Mouse (Mus musculus) left cerebral cortex, adult 2 months (tissue): Measurements from ENCODE around the gene Stk11. TPM values are rescaled to one million over a fixed set of nuclear protein-coding genes. Genes with fewer than 3 reads are reported as not detected.

Experiments used
- DNase-seq, 2 experiments: peaks; one replicate each; pipeline ENCODE4 v3.0.0; 2021 to 2022; ENCODE audit warnings: low spot score in 2 of 2, mixed read lengths in 1 of 2; ENCODE audit errors: extremely low spot score in 1 of 2
- H3K27ac ChIP-seq: fragments of 200-600 bp; 2 replicates; pipeline ENCODE4 v1.8.1; 2022
- H3K4me3 ChIP-seq: fragments of 200-600 bp; 2 replicates; pipeline ENCODE4 v1.8.1; 2022
- CTCF ChIP-seq: fragments of 200-600 bp; IDR thresholded peaks from 2 replicates; pipeline ENCODE4 v1.8.1; 2022; ENCODE audit warnings: antibody characterized with exemption, mild to moderate bottlenecking, moderate library complexity
- intact Hi-C: fragments of 180-260 bp; cut with DNase I; formaldehyde crosslinking; loops from one replicate; pipeline ENCODE4 v1.15.1; 2025
- total RNA-seq, 2 experiments: library from RNA; stranded (reverse); gene quantifications; 2 replicates each; pipeline ENCODE4 v1.2.3; 2021

Gene Stk11
- total RNA-seq, 2 experiments from 2014 or later, result 102 to 106 TPM

DNA sequence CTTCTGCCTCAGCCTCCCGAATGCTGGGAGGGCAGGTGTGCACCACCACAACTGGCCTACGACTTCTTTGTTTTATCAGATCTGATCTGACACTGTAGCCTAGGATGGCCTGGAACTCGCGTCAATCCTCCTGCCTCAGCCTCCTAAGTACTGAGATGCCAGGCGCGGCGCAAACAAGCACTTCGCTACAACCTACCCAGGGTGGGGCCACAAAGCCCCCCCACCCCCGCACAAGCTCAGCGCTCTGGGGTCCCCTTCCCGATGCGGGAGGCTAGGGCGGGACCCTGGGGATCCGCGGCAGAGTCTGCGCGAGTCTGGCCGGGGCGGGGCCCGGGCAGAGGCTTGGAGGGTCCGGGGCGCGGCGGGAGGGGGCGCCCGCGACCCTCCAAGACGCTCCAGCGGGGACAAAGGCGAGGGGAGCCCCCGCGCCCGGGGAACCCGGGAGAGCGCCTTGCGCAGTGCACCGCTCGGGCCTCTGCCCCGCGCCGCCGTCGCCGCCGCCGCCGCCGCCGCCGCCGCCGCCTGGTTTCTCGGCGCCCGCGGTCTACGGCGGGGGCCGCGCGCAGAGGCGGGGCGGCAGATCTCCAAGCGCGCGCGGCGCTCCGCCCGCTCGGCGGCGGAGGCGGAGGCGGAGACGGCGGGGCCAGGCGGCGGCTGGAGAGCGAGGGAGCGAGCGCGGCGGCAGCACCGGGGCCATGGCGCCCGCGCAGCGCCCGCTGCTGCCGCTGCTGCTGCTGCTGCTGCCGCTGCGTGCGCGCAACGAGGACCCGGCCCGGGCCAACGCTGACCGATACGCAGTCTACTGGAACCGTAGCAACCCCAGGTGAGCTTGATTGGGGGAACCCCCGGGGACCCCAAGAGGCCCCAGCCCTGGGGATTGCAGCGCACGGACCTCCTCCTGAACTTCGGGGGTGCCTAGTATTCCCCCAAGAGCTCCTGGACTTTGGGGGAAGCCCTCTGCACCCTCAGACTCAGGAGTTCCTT is 63.8 kb downstream of the Stk11 start, which contains the start of gene Efna2:
TSS of gene Efna2 (plus strand) at position 415 of the 984 bp plus-strand sequence.
- intact Hi-C loops, result loop anchor here (1.0 to 10.0 kb wide), 2 partner anchors 66 to 195 kb away; no protein-coding TSS in a partner anchor
- H3K27ac ChIP-seq, result peak within 1 kb of the TSS; percentile 80
- TF ChIP-seq CTCF, result no peak
- H3K4me3 ChIP-seq, result peak within 1 kb of the TSS; percentile 68
- peak; percentile 65 to 71 for DNase-seq

Other genes with a start within 250 kb of the Stk11 start
- gene Prtn3, start 241.3 kb upstream of the Stk11 start, total RNA-seq, result 1 to 10 TPM; 1.7 to 2.6 TPM
- gene Plppr3, start 241.2 kb upstream of the Stk11 start, total RNA-seq, result 10 to 100 TPM; 51.8 to 63.0 TPM
- gene Elane, start 229.6 kb upstream of the Stk11 start, total RNA-seq, result not detected
- not detected for gene Cfd, start 224.9 kb upstream of the Stk11 start, total RNA-seq
- gene Med16, start 206.9 kb upstream of the Stk11 start, total RNA-seq, result 10 to 100 TPM; 55.3 to 55.5 TPM
- gene Gm26602, start 204.9 kb upstream of the Stk11 start, total RNA-seq, result not detected
- 1 to 10 TPM; 6.6 to 9.1 TPM for gene Kiss1r, start 198.8 kb upstream of the Stk11 start, total RNA-seq
- 100 to 1,000 TPM; 318 to 346 TPM for gene R3hdm4, start 194.6 kb upstream of the Stk11 start, total RNA-seq
- 1 to 10 TPM; 5.7 to 10.0 TPM for gene Arid3a, start 188.8 kb upstream of the Stk11 start, total RNA-seq
- 10 to 100 TPM; 45.4 to 49.4 TPM for gene Wdr18, start 155.7 kb upstream of the Stk11 start, total RNA-seq
- under 1 TPM; 0.14 to 0.20 TPM for gene Grin3b, start 145.1 kb upstream of the Stk11 start, total RNA-seq
- 100 to 1,000 TPM; 122 to 126 TPM for gene Tmem259, start 131.5 kb upstream of the Stk11 start, total RNA-seq
- gene Cnn2, start 127.2 kb upstream of the Stk11 start, total RNA-seq, result 1 to 10 TPM; 5.6 to 8.0 TPM
- gene Abca7, start 119.3 kb upstream of the Stk11 start, total RNA-seq, result 10 to 100 TPM; 13.5 to 13.8 TPM
- 1 to 10 TPM; 3.5 TPM for gene Arhgap45, start 99.2 kb upstream of the Stk11 start, total RNA-seq
- gene Polr2e, start 76.0 kb upstream of the Stk11 start, total RNA-seq, result 10 to 100 TPM; 73.0 to 76.0 TPM
- 100 to 1,000 TPM; 494 to 526 TPM for gene Gpx4, start 68.6 kb upstream of the Stk11 start, total RNA-seq
- gene Sbno2, start 10.2 kb upstream of the Stk11 start, total RNA-seq, result 10 to 100 TPM; 21.4 to 22.1 TPM
- gene Atp5d, start 22.8 kb downstream of the Stk11 start, total RNA-seq, result 100 to 1,000 TPM; 356 to 366 TPM
- gene Cbarp, start 25.0 kb downstream of the Stk11 start, total RNA-seq, result 100 to 1,000 TPM; 431 to 456 TPM
- 100 to 1,000 TPM in 1 of 2 experiments, 10 to 100 TPM in 1; 80.7 to 127 TPM for gene Midn, start 32.5 kb downstream of the Stk11 start, total RNA-seq
- 10 to 100 TPM; 75.8 to 93.0 TPM for gene Cirbp, start 50.2 kb downstream of the Stk11 start, total RNA-seq
- 1 to 10 TPM; 6.0 to 8.1 TPM for gene 1600002K03Rik, start 57.1 kb downstream of the Stk11 start, total RNA-seq
- gene Efna2, start 63.7 kb downstream of the Stk11 start, total RNA-seq, result 1 to 10 TPM; 6.8 to 7.2 TPM
- gene Mum1, start 110.6 kb downstream of the Stk11 start, total RNA-seq, result 10 to 100 TPM; 37.8 to 43.3 TPM
- 100 to 1,000 TPM; 194 to 206 TPM for gene Ndufs7, start 133.3 kb downstream of the Stk11 start, total RNA-seq
- gene Gamt, start 145.2 kb downstream of the Stk11 start, total RNA-seq, result 10 to 100 TPM; 16.6 to 23.3 TPM
- 10 to 100 TPM; 87.4 to 90.3 TPM for gene Dazap1, start 145.7 kb downstream of the Stk11 start, total RNA-seq
- 100 to 1,000 TPM; 816 to 913 TPM for gene Rps15, start 176.7 kb downstream of the Stk11 start, total RNA-seq
- 100 to 1,000 TPM; 111 to 113 TPM for gene Apc2, start 180.2 kb downstream of the Stk11 start, total RNA-seq
- 10 to 100 TPM; 26.3 to 26.9 TPM for gene 2310011J03Rik, start 204.7 kb downstream of the Stk11 start, total RNA-seq
- gene Pcsk4, start 213.7 kb downstream of the Stk11 start, total RNA-seq, result 1 to 10 TPM; 4.0 to 5.4 TPM
- 10 to 100 TPM; 13.5 to 13.6 TPM for gene Reep6, start 214.2 kb downstream of the Stk11 start, total RNA-seq
- 10 to 100 TPM in 1 of 2 experiments, 1 to 10 TPM in 1; 7.9 to 11.1 TPM for gene Adamtsl5, start 232.6 kb downstream of the Stk11 start, total RNA-seq
- 10 to 100 TPM; 27.3 to 37.9 TPM for gene Plk5, start 240.7 kb downstream of the Stk11 start, total RNA-seq